8 mouse cellular contexts compared by ENCODE assay signal in genomic region chr19:3684957-3685580, GRCm38 (mm10). TPM values are rescaled to one million over a fixed set of nuclear protein-coding genes. Genes with fewer than 3 reads are reported as not detected.
DNase-seq lines count a peak whose midpoint lies in the region; ATAC-seq and TF ChIP-seq lines count a peak whose summit lies in the region.

No protein-coding gene starts in this region.

- H3K36me3 ChIP-seq in hindbrain, embryonic 13.5 days = no peaks in the 10 kb centered on the region
- no peaks in the 10 kb centered on the region for H3K36me3 ChIP-seq in macrophage (ENCODE audit: inconsistent target)

- DNase-seq in gastrocnemius, adult 2 months = no peak
- DNase-seq in gastrocnemius, postnatal 4 days (ENCODE audit: low spot score in 2 of 2) = no peak
- DNase-seq in embryo, embryonic 10 days (ENCODE audit: low spot score) = peak; percentile 26
- no peak for DNase-seq in left cerebral cortex, postnatal 25 days (ENCODE audit: low spot score in 2 of 2)
- DNase-seq in right cerebral cortex, adult 2 months (ENCODE audit: low spot score in 2 of 2) = no peak

- intact Hi-C loops in gastrocnemius, adult 2 months (cut with DNase I) = no loop called here
- intact Hi-C loops in left cerebral cortex, postnatal 25 days (cut with DNase I) = loop anchor here (5.0 kb wide), 1 partner anchor 63 kb away; no protein-coding TSS in a partner anchor

- TF ChIP-seq CTCF in gastrocnemius, adult 2 months (IDR thresholded peaks at IDR 0.05) = no peak

- peaks cover 30% of the 10 kb centered on the region for H3K27me3 ChIP-seq in hindbrain, embryonic 13.5 days

- peaks cover 57% of the 10 kb centered on the region for H3K79me2 ChIP-seq in macrophage (ENCODE audit: inconsistent target)

- H3K4me2 ChIP-seq in hindbrain, embryonic 13.5 days = peak overlapping the region; percentile 99

- H3K9ac ChIP-seq in hindbrain, embryonic 13.5 days = peak overlapping the region; percentile 84; the same call in 1 of the 2 replicates

- no peak for ATAC-seq in hindbrain, embryonic 13.5 days (ENCODE audit: low FRiP score)
- no peak for ATAC-seq in granulocyte monocyte progenitor cell, adult 5-6 weeks (replicated peaks; ENCODE audit: poor library complexity, severe bottlenecking)

- peak overlapping the region; percentile 99 for H3K4me3 ChIP-seq in gastrocnemius, adult 2 months
- peak overlapping the region; percentile 88 for H3K4me3 ChIP-seq in hindbrain, embryonic 13.5 days
- peak overlapping the region; percentile 36 for H3K4me3 ChIP-seq in macrophage (ENCODE audit: inconsistent target)

- 16% methylated on average over 11 of the region's 11 CpGs for WGBS in hindbrain, embryonic 13.5 days
- WGBS in macrophage (ENCODE audit: missing documents) = 25% methylated on average over 11 of the region's 11 CpGs

- H3K9me3 ChIP-seq in hindbrain, embryonic 13.5 days = no peaks in the 10 kb centered on the region

- H3K27ac ChIP-seq in gastrocnemius, adult 2 months = peak overlapping the region; percentile 93
- peak overlapping the region; percentile 58 for H3K27ac ChIP-seq in hindbrain, embryonic 13.5 days
- H3K27ac ChIP-seq in macrophage = no peak overlapping the region

- peaks cover 48% of the 10 kb centered on the region for H3K4me1 ChIP-seq in hindbrain, embryonic 13.5 days (replicated peaks)

RNA-seq across cellular contexts. Expression of gene Lrp5, which starts 1.3 kb away (rescaled TPM):
- 10 to 100 TPM; 21.4 to 30.4 TPM for total RNA-seq in gastrocnemius, adult 2 months (2021)
- 10 to 100 TPM; 51.4 to 55.9 TPM for total RNA-seq in gastrocnemius, postnatal 4 days (2021)
- polyA plus RNA-seq in hindbrain, embryonic 13.5 days (2015; fragmentation: Nextera tagmentation; extraction: Ambion mirVana) = 1.4 and 2.0 TPM in 2 replicates
- total RNA-seq in macrophage (2018; cell fraction: chromatin; rRNA removed) = 10 to 100 TPM in 22 of 26 experiments, 1 to 10 TPM in 4; 2.6 to 58.2 (median 31.2) TPM
- 10 to 100 TPM; 13.9 to 33.5 (median 24.3) TPM for total RNA-seq in macrophage (2018; cell fraction: cytosol; rRNA removed)
- 10 to 100 TPM; 14.9 to 56.8 (median 34.7) TPM for total RNA-seq in macrophage (2018; cell fraction: nucleus; rRNA removed)
- 17.5 to 23.7 TPM (median 23.5 TPM) in 3 replicates for polyA plus RNA-seq in macrophage (2018)
- 10 to 100 TPM in 1 of 2 experiments, 1 to 10 TPM in 1; 9.1 to 10.0 TPM for total RNA-seq in left cerebral cortex, postnatal 25 days (2021)
- total RNA-seq in granulocyte monocyte progenitor cell, adult 5-6 weeks (2014; fragmentation: Nextera tagmentation) = 28.0 and 36.6 TPM in 2 replicates
- 12.5 and 15.1 TPM in 2 replicates for total RNA-seq in granulocyte monocyte progenitor cell, adult 5-6 weeks (2017)

RNA-seq across cellular contexts. Expression of gene 1810055G02Rik, which starts 23.0 kb away (rescaled TPM):
- total RNA-seq in gastrocnemius, adult 2 months (2021) = 1 to 10 TPM; 9.6 to 9.8 TPM
- total RNA-seq in gastrocnemius, postnatal 4 days (2021) = 10 to 100 TPM; 29.8 to 29.9 TPM
- polyA plus RNA-seq in hindbrain, embryonic 13.5 days (2015; fragmentation: Nextera tagmentation; extraction: Ambion mirVana) = 33.5 and 33.9 TPM in 2 replicates
- total RNA-seq in macrophage (2018; cell fraction: chromatin; rRNA removed) = 10 to 100 TPM in 1 of 26 experiments, 1 to 10 TPM in 22, under 1 TPM in 3; 0.69 to 11.6 (median 2.2) TPM
- 1 to 10 TPM; 2.7 to 6.0 (median 4.1) TPM for total RNA-seq in macrophage (2018; cell fraction: cytosol; rRNA removed)
- 1 to 10 TPM in 25 of 26 experiments, under 1 TPM in 1; 0.78 to 7.0 (median 2.9) TPM for total RNA-seq in macrophage (2018; cell fraction: nucleus; rRNA removed)
- 3.1 to 11.5 TPM (median 9.2 TPM) in 3 replicates for polyA plus RNA-seq in macrophage (2018)
- 10 to 100 TPM; 35.1 TPM for total RNA-seq in left cerebral cortex, postnatal 25 days (2021)
- 10.0 and 13.4 TPM in 2 replicates for total RNA-seq in granulocyte monocyte progenitor cell, adult 5-6 weeks (2014; fragmentation: Nextera tagmentation)
- 4.5 and 9.0 TPM in 2 replicates for total RNA-seq in granulocyte monocyte progenitor cell, adult 5-6 weeks (2017)

Comparison
In these comparisons a context has a peak if more than half of its experiments do, and no peak if none do; other contexts are left out.
1. H3K4me3 ChIP-seq: peak in every context shown above with its lines; median percentile 99 in gastrocnemius, adult 2 months; 88 in hindbrain, embryonic 13.5 days; 36 in macrophage.